ENCODE assay signal across 15 mouse cellular contexts in genomic region chr10:106585026-106585425, GRCm38 (mm10).
DNase-seq lines count a peak whose midpoint lies in the region; ATAC-seq lines count a peak whose summit lies in the region.
"Had no signal": no experiment of that assay in that cellular context is flagged by ENCODE, and none has a peak within 500 bp of the region (broad histone marks: within the 10 kb centered on the region; RNA-seq: fewer than 3 reads in every experiment).

No protein-coding gene starts in this region.

- H3K9ac ChIP-seq in hindbrain, embryonic 15.5 days, result no peak overlapping the region
- H3K9ac ChIP-seq in hindbrain, embryonic 16.5 days (ENCODE audit: low read depth, low read length), result no peak overlapping the region
- H3K9ac ChIP-seq in neural tube, embryonic 14.5 days (replicated peaks; ENCODE audit: low read depth, low read length), result no peak overlapping the region
- H3K9ac ChIP-seq: embryonic facial prominence, embryonic 15.5 days; forebrain, embryonic 13.5 days; intestine, embryonic 15.5 days had no signal

- H3K27me3 ChIP-seq in hindbrain, embryonic 15.5 days, result no peaks in the 10 kb centered on the region
- H3K27me3 ChIP-seq in hindbrain, embryonic 16.5 days (replicated peaks; ENCODE audit: control insufficient read depth, insufficient read depth, low read length), result no peaks in the 10 kb centered on the region
- H3K27me3 ChIP-seq in neural tube, embryonic 14.5 days (ENCODE audit: control insufficient read depth, insufficient read depth, low read length), result no peaks in the 10 kb centered on the region
- H3K27me3 ChIP-seq: embryonic facial prominence, embryonic 15.5 days; forebrain, embryonic 13.5 days; intestine, embryonic 15.5 days had no signal

- H3K4me1 ChIP-seq in hindbrain, embryonic 15.5 days (replicated peaks), result no peaks in the 10 kb centered on the region
- no peaks in the 10 kb centered on the region for H3K4me1 ChIP-seq in hindbrain, embryonic 16.5 days (ENCODE audit: control insufficient read depth, insufficient read depth, low read depth, low read length)
- no peaks in the 10 kb centered on the region for H3K4me1 ChIP-seq in neural tube, embryonic 14.5 days (ENCODE audit: control insufficient read depth, insufficient read depth, low read length)
- H3K4me1 ChIP-seq: embryonic facial prominence, embryonic 15.5 days; forebrain, embryonic 13.5 days; intestine, embryonic 15.5 days had no signal

- H3K9me3 ChIP-seq in hindbrain, embryonic 15.5 days, result no peaks in the 10 kb centered on the region
- no peaks in the 10 kb centered on the region for H3K9me3 ChIP-seq in hindbrain, embryonic 16.5 days (ENCODE audit: control insufficient read depth, low read length)
- H3K9me3 ChIP-seq in neural tube, embryonic 14.5 days (ENCODE audit: control insufficient read depth, low read length), result no peaks in the 10 kb centered on the region
- H3K9me3 ChIP-seq: embryonic facial prominence, embryonic 15.5 days; forebrain, embryonic 13.5 days; intestine, embryonic 15.5 days had no signal

- H3K4me2 ChIP-seq in hindbrain, embryonic 15.5 days, result no peak overlapping the region
- no peak overlapping the region for H3K4me2 ChIP-seq in hindbrain, embryonic 16.5 days (ENCODE audit: low read length)
- no peak overlapping the region for H3K4me2 ChIP-seq in neural tube, embryonic 14.5 days (ENCODE audit: low read depth, low read length)
- H3K4me2 ChIP-seq: embryonic facial prominence, embryonic 15.5 days; forebrain, embryonic 13.5 days; intestine, embryonic 15.5 days had no signal

- WGBS in hindbrain, embryonic 15.5 days, result 69% methylated on average over 4 of the region's 4 CpGs
- WGBS in hindbrain, embryonic 16.5 days, result 74% methylated on average over 4 of the region's 4 CpGs
- 78% methylated on average over 4 of the region's 4 CpGs for WGBS in neural tube, embryonic 14.5 days

- H3K4me3 ChIP-seq in hindbrain, embryonic 15.5 days, result no peak overlapping the region
- no peak overlapping the region for H3K4me3 ChIP-seq in hindbrain, embryonic 16.5 days (ENCODE audit: low read length)
- H3K4me3 ChIP-seq in neural tube, embryonic 14.5 days (ENCODE audit: low read depth, low read length), result no peak overlapping the region
- H3K4me3 ChIP-seq: embryonic facial prominence, embryonic 15.5 days; forebrain, embryonic 13.5 days; intestine, embryonic 15.5 days; myocyte had no signal

- peak; percentile 24 to 29 for DNase-seq in cerebellum, postnatal 10 days
- DNase-seq in cerebellum, postnatal 4 days (ENCODE audit: low spot score in 2 of 2), result no peak
- DNase-seq in neural tube, embryonic 10.5 days (ENCODE audit: extremely low spot score, low spot score), result no peak
- DNase-seq in left cerebral cortex, adult 18-20 months (ENCODE audit: low spot score in 2 of 2), result no peak
- DNase-seq: B cell, adult 2 months; lung, adult 2 months; spleen, adult 18-20 months; thymus, postnatal 4 days had no signal

- ATAC-seq in hindbrain, embryonic 15.5 days (ENCODE audit: low FRiP score, low read depth), result no peak
- no peak for ATAC-seq in hindbrain, embryonic 16.5 days
- 0 out of 2 replicates have a peak, but pooled peaks have one; percentile 10 for ATAC-seq in neural tube, embryonic 14.5 days (ENCODE audit: low read depth)

- 0 out of 2 replicates have a peak overlapping the region, but pooled peaks have one; percentile 15 for H3K27ac ChIP-seq in hindbrain, embryonic 15.5 days (replicated peaks)
- no peak overlapping the region for H3K27ac ChIP-seq in hindbrain, embryonic 16.5 days (ENCODE audit: low read depth, low read length)
- H3K27ac ChIP-seq in neural tube, embryonic 14.5 days (ENCODE audit: low read depth, low read length), result no peak overlapping the region
- H3K27ac ChIP-seq: embryonic facial prominence, embryonic 15.5 days; forebrain, embryonic 13.5 days; intestine, embryonic 15.5 days had no signal

- no peaks in the 10 kb centered on the region for H3K36me3 ChIP-seq in hindbrain, embryonic 15.5 days
- no peaks in the 10 kb centered on the region for H3K36me3 ChIP-seq in hindbrain, embryonic 16.5 days (ENCODE audit: control insufficient read depth, insufficient read depth, low read length)
- no peaks in the 10 kb centered on the region for H3K36me3 ChIP-seq in neural tube, embryonic 14.5 days (ENCODE audit: control insufficient read depth, insufficient read depth, low read length)
- H3K36me3 ChIP-seq: embryonic facial prominence, embryonic 15.5 days; intestine, embryonic 15.5 days had no signal

Comparison
In these comparisons a context has a peak if more than half of its experiments do, and no peak if none do; other contexts are left out.
1. DNase-seq: peak in cerebellum, postnatal 10 days (2 of 2); none in cerebellum, postnatal 4 days (0 of 2), neural tube, embryonic 10.5 days (single experiment) and left cerebral cortex, adult 18-20 months (0 of 2).